Mouse (Mus musculus) spleen, adult 18-20 months (tissue): Measurements from ENCODE around the gene AC131692.1.
"Not testable (repeated sequence)": the region's sequence is repeated elsewhere in the genome, so short reads cannot be mapped to it uniquely, and the experiment has no call there.

Experiments
- DNase-seq, 2 experiments: peaks; one replicate each; pipeline ENCODE4 v3.0.0; 2022; ENCODE audit warnings: mixed read lengths in 2 of 2

AC131692.1 gene

DNA sequence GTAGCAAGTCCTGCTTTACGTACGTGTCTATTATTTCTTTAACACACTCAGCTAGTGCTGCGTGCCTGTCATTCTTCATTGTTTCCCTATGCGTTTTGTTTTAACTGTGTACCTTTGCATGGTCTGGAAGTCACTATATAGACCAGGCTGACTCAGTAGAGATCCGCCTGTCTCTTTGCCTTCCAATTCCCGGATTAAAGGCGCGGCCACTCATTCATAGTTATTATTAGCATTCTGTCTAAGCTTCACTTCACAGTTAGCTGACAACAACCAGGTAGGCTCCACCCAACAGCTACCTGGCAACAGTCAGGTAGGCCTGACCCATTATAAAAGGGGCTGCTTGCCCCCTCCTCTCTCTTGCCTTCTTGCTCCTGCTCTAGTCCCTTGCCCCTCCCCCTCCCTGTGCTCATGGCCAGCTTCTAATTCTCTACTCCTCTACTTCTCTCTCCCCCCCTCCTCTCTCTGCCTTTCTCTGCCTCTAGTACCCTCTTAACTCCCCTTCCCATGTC lies 24.5 kb downstream of the AC131692.1 start:
- DNase-seq, result peak in 1 of 2 experiments; percentile 10

DNA sequence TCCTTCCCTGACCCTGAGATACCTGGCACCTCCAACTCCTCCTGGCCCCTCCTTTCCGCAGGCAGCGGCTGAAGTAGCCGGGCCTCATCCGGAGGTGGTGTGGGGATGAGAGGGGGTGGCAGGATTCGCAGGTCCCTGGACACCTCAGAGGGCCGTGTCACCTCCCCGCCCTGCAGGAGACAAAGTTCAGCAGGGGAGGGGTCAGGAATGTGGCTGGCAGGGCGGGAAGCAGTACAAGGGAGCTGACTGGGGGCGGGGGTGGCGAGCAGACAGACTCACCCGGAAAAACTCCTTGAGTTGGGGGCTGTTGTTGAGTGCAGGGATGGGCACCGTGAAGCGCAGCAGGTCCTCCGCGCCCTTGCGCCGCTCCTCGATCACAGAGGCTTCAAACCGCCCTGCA lies 27.5 kb downstream of the AC131692.1 start:
- no peak for DNase-seq

DNA sequence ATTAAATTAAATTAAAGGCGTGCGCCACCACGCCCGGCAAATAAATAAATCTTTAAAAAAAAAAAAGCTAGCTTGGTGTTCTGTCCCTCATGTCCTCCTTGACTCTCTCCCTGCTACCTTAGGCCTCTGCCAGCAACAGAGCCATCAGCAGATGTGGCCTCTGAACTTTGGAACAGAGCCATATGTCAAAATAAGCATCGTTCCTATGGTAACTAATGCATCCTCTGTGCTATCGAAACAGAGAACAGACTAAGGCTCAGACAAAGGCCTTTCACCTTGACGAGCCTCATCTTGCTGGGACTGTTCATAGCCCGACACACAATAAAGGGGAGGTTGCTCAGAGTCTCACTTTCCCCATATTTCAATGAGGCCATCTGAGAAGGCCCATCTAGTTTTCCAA lies 29.1 kb downstream of the AC131692.1 start:
- DNase-seq, result no peak

DNA sequence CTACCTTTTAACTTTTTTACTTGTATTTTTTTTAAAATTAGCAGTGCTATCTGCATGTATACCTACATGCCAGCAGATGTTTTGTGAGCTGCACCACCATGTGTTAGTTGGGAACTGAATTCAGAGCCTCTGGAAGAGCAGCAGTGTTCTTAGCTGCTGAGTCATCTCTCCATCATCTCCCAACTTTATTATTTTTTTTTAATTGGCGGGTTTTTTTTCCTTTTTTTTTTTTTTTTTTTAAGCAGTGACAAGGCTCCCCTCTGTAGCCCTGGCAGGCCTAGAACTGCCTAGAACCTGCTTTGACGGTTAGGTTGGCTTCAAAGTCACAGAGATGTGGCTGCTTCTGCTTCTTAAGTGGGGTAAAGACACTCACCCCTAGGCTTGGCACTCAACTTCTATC lies 30.7 kb downstream of the AC131692.1 start:
- no peak for DNase-seq

DNA sequence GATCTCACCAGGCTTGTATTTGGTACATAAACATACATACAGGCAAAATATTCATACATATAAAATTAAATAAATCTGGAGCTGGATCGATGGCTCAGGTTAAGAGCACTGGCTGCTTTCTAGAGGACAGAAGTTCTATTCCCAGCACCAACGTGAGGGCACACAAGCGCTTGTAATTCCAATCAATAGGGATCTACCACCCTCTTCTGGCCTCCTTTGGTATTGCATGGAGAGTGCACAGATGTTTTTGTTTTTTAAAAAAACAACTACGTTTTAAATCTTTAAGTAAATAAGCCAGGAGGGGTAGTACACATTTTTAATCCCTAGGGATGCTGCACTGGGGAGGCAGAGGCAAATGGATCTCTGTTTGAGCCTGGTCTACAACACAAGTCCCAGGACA lies 32.1 kb downstream of the AC131692.1 start:
- DNase-seq, result peak in 1 of 2 experiments; percentile 55

DNA sequence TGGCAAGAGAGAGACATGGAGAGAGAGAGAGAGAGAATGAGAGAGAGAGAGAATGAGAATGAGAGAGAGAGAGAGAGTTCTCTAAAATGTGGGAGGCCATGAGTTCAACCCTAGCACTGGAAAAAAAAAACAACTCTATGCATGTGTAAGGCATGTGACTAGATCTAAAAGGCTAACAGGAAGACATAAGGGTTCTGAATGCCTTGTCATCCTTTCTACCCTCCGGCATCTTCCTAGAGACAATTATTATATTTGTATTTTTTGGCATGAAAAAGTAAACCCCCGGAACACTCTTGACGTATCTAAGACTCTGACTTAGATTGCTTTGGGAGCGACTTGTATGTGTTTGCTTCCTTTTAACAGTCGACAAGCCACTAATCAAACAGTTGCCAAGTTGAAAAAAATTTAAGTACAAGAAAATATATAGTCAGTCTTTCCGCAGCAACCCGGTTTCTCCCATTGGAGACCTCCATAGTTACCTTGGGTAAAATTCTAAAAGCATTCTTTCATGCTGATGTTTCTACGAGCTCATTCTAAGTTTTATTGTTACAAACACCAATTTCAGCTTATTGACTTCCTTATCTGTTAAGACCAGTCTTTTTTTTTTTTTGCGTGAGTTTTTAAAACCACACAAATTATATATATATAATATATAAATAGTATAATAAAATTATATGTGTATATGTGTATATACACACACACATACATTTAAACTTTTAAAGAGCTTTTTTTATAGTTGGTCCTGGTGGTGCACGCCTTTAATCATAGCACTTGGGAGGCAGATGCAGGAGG lies 32.8 kb downstream of the AC131692.1 start:
- no peak for DNase-seq

DNA sequence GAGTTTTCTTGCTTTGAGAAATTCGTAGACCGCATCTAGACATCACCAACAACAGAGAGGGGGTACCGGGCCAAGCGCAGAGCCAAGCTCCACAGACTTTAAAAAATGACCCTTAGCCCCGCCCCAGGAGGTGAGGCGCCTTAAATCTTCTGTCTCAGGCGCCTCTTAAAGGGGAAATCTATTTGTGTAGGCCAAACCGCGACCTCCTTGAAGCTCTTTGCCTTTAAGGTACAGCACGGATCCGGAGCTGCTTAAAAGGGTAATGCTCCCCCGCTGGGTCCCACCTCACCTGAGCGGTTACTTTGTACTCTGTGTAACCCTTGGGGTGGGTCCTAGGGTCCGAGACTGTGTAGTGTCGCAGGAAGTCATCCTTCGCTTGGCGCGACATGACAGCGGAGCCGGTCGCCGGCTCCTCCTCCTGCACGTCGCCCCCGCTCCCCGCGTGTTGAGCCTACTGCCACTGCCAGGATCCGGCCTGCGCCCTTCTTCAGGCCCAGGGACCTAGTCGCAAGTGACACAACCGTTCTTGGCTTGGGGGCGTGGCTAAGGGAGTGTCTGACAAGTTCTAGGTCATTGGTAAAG lies 33.6 kb downstream of the AC131692.1 start, which contains the start of gene Snx15:
Gene Snx15, minus strand, starts transcription at position 545 of the 582 bp plus-strand sequence.
- DNase-seq, result peak; percentile 91 to 93

DNA sequence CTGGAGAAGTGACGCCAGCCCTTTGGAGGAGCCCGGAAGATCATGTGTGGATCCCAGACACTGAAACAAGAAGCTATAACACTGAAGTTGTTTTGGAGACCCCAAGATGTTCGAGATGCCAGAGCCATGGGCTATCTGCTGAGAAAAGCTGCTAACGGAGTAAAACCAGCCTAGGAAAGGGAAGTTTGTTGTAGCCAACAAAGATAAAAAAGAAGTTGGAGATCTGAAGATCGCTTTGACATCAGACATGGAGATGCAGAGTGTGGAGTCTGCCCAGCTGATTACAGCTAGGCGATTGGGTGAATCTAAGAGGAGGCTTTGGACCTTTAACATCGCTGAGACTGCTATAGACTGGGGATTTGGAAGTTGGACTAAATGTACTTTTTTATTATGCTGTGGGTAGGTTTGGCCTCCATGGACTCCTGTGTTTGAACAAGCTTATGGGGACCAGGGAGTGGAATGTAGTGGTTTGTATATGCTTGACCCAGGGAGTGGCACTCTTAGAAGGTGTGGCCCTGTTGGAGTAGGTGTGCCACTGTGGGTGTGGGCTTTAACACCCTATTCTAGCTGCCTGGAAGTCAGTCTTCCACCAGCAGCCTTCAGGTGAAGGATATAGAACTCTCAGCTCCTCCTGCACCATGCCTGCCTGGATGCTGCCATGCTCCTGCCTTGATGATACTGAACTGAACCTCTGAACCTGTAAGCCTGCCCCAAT lies 36.4 kb downstream of the AC131692.1 start:
- not testable (repeated sequence) for DNase-seq

DNA sequence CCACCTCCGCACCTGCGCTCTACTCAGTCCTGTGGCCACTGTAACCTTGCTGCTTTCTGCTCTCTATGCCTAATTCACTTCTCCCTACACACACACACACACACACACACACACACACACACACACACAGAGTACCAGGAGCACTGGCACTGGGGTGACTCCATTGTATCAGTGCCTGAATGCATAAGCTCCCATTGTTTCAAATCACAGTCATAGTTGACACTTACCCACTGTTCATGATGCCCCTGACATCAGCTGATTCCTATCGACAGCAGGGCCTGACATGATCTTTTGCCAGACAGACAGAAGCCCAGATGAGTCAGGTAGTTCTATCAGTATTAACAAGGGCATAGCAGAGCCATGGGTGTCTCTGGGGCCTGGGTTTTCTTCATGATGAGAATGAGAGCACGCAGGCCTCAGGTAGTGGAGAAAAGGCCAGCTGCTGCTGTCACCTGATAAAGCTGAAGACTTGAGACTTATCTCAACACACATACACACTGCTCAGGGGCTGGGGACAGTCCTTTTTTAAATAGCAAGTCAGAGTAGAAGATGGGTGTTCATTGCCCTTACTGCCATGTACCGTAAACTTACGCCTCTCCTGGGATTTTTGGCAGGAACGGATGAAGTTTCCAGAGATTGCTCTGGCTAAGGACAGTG lies 38.1 kb downstream of the AC131692.1 start:
- no peak for DNase-seq

DNA sequence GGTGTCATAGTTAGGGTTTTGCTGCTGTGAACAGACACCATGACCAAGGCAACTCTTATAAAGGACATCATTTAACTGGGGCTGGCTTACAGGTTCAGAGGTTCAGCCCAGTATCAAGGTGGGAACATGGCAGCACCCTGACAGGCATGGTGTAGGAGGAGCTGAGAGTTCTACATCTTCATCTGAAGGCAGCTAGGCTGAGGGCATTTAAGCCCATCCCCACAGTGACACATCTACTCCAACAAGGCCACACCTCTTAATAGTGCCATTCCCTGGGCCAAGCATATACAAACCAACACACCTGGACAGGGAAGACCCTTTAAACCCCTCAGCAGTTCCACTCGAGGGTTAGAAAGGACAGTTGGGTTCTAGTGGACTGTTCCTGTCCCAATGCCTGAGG lies 39.0 kb downstream of the AC131692.1 start:
- not testable (repeated sequence) for DNase-seq

DNA sequence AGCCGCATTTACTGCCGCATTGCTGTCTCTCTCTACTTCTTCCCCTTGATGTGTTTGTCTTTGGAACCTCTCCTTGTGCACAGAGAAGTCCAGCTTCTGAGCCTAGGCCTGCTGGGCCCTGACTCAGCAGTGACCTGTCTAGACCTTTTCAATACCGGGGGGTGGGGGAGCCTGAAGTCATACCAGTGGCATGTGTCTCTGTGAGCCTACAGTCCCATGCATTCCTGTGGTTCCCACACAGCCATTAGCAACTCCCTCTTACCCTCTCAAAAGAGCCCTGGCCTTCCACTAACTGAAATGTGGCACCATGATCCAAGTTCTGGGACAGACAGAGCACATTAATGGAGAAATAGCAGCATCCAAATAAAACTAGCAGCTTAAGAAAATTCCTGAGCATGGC lies 42.2 kb downstream of the AC131692.1 start:
- no peak for DNase-seq

DNA sequence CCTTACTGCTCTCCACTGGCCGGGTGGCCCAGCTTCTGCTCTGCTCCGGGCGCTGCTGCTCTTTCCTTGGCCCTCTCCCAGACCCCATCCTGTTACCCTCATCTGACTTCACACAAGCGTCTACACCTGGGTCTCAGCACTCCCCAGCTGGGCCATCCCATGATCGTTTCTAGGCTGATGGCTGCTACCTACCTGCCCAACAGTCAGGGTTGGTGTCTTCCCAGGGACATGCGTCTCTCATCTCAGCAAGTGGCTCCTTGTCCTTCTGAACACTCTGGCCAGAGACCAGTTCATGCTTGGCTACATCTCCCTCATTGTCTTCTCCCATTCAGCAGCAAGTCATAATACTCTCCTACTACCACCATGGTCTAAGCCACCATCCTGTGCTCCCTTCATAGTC lies 45.5 kb downstream of the AC131692.1 start:
- no peak for DNase-seq

DNA sequence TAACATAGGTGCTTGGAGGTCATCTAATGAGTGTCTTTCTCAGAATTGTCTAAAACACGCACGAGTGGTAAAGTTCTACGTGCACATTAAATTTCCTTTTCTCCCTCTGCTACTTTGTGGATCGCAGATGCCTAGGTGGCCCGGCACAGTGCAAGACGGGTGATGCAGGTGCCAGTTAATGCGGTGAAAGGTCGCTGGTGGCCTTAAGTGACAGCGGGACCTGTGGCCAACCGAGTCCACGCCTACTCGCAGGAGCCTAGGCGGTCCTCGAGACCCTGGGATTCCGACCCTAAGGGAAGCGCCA lies 46.1 kb downstream of the AC131692.1 start:
- no peak for DNase-seq

DNA sequence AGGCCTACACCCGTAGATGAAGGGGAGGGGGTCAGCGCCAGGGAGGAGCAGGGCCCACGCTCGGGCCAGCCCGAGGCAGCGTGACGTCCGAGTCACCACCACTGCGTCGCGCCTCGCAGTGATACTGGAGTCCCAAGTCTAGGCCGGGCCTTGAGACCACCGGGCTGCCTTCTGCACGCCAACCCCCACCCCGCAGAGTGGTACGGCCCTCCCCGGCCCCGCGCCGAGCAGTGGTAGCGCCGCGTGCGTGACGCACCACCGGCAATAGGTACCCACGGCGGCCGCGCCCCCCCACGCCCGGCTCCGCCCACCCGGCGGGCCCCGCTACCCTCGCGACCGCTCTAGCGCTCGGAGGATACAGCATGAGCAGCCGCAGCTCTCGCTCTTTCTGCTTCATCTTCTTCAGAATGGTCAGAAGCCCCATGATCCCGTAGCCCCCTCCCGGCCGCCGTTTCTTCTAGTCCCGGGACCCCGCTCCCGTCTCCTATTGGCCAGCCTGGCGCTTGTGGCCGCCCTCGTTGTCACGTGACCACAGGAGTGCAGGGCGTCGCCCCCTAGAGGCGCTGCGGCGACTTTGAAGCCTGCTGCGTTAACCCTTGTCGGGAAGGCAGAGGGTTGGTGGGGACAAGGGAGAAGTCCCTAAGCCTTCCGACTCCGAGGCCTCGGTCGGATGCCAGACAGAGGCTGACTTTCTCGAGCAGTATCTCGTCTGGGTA lies 46.6 kb downstream of the AC131692.1 start, which contains the start of gene Batf2:
Gene Batf2, plus strand, starts transcription at position 306 of the 716 bp plus-strand sequence.
- DNase-seq, result peak; percentile 86 to 88

DNA sequence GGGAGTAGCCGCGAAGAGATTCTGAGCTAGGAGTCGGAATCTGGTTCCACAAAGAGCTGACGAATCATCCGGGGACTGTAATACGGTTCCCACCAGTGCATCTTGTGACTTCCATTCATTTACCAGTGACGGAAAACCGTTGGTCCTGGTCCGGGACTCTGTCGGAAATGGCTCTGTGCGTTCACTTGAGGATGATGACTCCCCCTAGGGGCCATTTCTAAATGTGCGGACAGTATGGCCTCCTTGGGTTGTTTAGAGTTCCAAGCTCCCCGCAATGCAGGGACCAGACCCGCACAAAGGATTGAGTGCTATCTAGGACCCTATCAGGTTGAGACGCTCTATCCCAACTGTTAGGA lies 47.2 kb downstream of the AC131692.1 start, which contains the start of gene Arl2:
Gene Arl2, minus strand, starts transcription at position 155 of the 356 bp plus-strand sequence.
- peak; percentile 37 to 64 for DNase-seq

DNA sequence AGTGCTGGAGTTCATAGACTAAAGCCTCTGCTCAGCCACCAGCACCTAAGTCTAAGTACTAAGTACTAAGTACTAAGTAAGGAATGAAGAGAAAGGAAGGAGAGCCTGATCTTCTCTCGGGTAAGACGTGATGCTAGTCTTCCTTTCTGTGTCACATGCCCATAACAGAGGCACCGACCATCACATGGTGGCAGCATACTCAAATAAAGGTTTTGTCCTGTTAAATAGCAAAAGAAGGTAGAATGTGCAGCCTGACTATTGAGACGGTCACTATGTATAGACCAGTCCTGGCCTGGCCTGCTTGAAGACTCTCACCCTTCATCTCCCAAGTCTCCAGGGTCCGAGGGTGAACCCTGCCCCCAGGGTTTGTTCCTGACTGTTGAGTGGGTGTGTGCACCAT lies 50.6 kb downstream of the AC131692.1 start:
- no peak for DNase-seq
